ENCODE assay signal across 17 mouse cellular contexts in the genomic region with DNA sequence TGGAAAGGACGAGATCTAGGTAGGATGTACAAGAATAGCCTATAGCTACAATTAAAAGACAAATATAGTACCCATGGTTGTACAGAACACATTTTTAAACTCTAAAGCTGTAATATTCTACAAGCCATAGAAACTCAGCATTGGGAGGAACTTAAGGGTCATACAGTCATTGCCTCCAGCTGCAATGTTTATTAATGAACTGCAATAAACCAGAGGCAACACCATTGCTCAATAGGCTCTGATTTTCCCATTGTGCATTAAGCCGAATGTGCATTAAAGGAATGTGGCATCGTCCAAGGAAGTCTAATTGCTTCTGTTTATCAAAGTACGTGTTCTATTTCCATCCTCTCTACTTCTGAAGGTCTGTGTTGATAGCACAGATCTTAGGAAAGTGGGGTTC.
"Had no signal": no experiment of that assay in that cellular context is flagged by ENCODE, and none has a peak within 500 bp of the region (broad histone marks: within the 10 kb centered on the region; RNA-seq: fewer than 3 reads in every experiment).

No protein-coding gene starts in this region.

- H3K36me3 ChIP-seq: liver, embryonic 12.5 days; midbrain, embryonic 10.5 days; midbrain, embryonic 12.5 days; neural tube, embryonic 12.5 days; stomach, embryonic 15.5 days had no signal

- H3K9ac ChIP-seq: liver, embryonic 12.5 days; liver, embryonic 14.5 days; midbrain, embryonic 12.5 days; neural tube, embryonic 12.5 days; stomach, embryonic 15.5 days had no signal

- H3K4me3 ChIP-seq: liver, embryonic 12.5 days; midbrain, embryonic 10.5 days; midbrain, embryonic 12.5 days; myocyte; neural tube, embryonic 12.5 days; stomach, embryonic 15.5 days had no signal

- H3K27me3 ChIP-seq: liver, embryonic 12.5 days; midbrain, embryonic 12.5 days; neural tube, embryonic 12.5 days; stomach, embryonic 15.5 days had no signal

- H3K27ac ChIP-seq: liver, embryonic 12.5 days; liver, embryonic 14.5 days; midbrain, embryonic 10.5 days; midbrain, embryonic 12.5 days; neural tube, embryonic 12.5 days; stomach, embryonic 15.5 days; stomach, postnatal 0 days had no signal

- ATAC-seq: liver, embryonic 12.5 days; midbrain, embryonic 16.5 days had no signal

- H3K9me3 ChIP-seq: liver, embryonic 12.5 days; midbrain, embryonic 10.5 days; midbrain, embryonic 12.5 days; neural tube, embryonic 12.5 days; stomach, embryonic 15.5 days had no signal

- H3K4me2 ChIP-seq: liver, embryonic 12.5 days; midbrain, embryonic 12.5 days; neural tube, embryonic 12.5 days; stomach, embryonic 15.5 days had no signal

- DNase-seq: lung, adult 18-20 months; lung, postnatal 14 days; lung, postnatal 4 days; midbrain, embryonic 14.5 days; right cerebral cortex, postnatal 14 days; thymus, adult 2 months; thymus, postnatal 25 days; thymus, postnatal 4 days had no signal

- H3K4me1 ChIP-seq: liver, embryonic 12.5 days; midbrain, embryonic 12.5 days; neural tube, embryonic 12.5 days; stomach, embryonic 15.5 days had no signal
